8 mouse cellular contexts compared by ENCODE assay signal in the genomic region with DNA sequence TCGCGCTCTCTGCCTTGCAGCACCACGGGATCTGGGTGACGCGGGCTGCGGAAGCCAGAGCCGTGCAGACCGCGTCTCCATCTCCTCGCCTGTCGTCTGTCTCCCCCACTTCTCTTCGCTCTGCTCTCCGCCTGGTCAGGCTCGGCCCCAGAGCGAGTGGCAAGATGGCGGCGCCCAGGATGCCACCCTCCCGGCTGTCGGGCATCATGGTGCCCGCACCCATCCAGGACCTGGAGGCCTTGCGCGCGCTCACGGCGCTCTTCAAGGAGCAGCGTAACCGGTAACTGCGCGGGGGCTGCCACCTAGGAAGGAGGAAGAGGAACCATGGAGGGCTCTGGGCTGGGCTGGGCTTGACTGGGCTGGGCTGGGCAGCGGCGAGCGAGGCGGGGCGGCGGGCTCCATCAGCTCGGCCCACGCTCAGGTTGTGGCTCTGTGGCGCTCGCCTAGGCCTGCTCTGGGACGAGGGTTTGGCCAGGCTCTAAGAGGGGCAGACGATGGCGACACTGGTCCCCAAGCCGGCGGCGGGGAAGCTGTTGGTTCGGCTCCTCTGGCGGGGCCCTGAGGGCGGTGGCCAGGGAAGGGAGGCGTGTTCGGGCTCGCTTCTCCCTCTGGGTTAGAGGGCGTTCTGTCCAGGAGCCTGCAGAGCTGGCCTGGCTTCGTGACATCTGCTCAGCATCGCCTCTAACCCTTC. TPM values are rescaled to one million over a fixed set of nuclear protein-coding genes. Genes with fewer than 3 reads are reported as not detected.
A peak's percentile ranks its signal among the peaks of the same experiment; 100 is the strongest.
DNase-seq lines count a peak whose midpoint lies in the region; ATAC-seq lines count a peak whose summit lies in the region.

No protein-coding gene starts in this region.

- no peaks in the 10 kb centered on the region for H3K9me3 ChIP-seq in heart, embryonic 14.5 days (ENCODE audit: control insufficient read depth, low read length)
- no peaks in the 10 kb centered on the region for H3K9me3 ChIP-seq in liver, embryonic 12.5 days (replicated peaks)

- WGBS in heart, embryonic 14.5 days: under 1% methylated on average over 53 of the region's 54 CpGs
- WGBS in liver, embryonic 12.5 days (ENCODE audit: insufficient replicate concordance): under 1% methylated on average over 50 of the region's 54 CpGs

- H3K27ac ChIP-seq in brown adipose tissue, adult 24 weeks (replicated peaks; ENCODE audit: low read depth, low read length): peak overlapping the region; percentile 86
- H3K27ac ChIP-seq in heart, embryonic 14.5 days (replicated peaks in 1 of 2; ENCODE audit: control insufficient read depth in 1 of 2, insufficient read depth in 1 of 2, low read depth in 2 of 2, low read length in 2 of 2): peak overlapping the region; percentile 88 to 98
- H3K27ac ChIP-seq in liver, embryonic 12.5 days: peak overlapping the region; percentile 85

- peak; percentile 88 for ATAC-seq in CD4-positive, CD25-positive, alpha-beta regulatory T cell, adult 4 months
- ATAC-seq in heart, embryonic 14.5 days (ENCODE audit: insufficient number of reproducible peaks, insufficient read depth, low FRiP score, low read depth): peak; percentile 90
- ATAC-seq in liver, embryonic 12.5 days: peak; percentile 81

- peak; percentile 47 for DNase-seq in fibroblast of lung, adult 2 months (ENCODE audit: low read depth)
- peak; percentile 89 for DNase-seq in kidney, postnatal 10 days
- peak; percentile 84 for DNase-seq in naive thymus-derived CD4-positive, alpha-beta T cell, adult 2 months (ENCODE audit: low read depth)
- peak; percentile 74 for DNase-seq in splenic B cell, adult 2 months (ENCODE audit: low read depth, low spot score)

- no peaks in the 10 kb centered on the region for H3K4me1 ChIP-seq in brown adipose tissue, adult 24 weeks (ENCODE audit: control insufficient read depth, insufficient read depth, insufficient read length, low read length)
- H3K4me1 ChIP-seq in heart, embryonic 14.5 days (ENCODE audit: control insufficient read depth in 2 of 2, insufficient read depth in 2 of 2, low read length in 2 of 2): peaks cover 5 to 6% of the 10 kb centered on the region in 2 experiments; a peak in 3 of 4 replicates
- H3K4me1 ChIP-seq in liver, embryonic 12.5 days: peaks cover 37% of the 10 kb centered on the region

- peak overlapping the region; percentile 87 for H3K4me2 ChIP-seq in heart, embryonic 14.5 days (ENCODE audit: low read length)
- peak overlapping the region; percentile 77 for H3K4me2 ChIP-seq in liver, embryonic 12.5 days

- no peaks in the 10 kb centered on the region for H3K36me3 ChIP-seq in heart, embryonic 14.5 days (ENCODE audit: control insufficient read depth, insufficient read depth, low read length)
- no peaks in the 10 kb centered on the region for H3K36me3 ChIP-seq in liver, embryonic 12.5 days
- H3K36me3 ChIP-seq in splenic B cell, adult 2 months (ENCODE audit: control insufficient read depth, insufficient read depth, low read length, poor library complexity, severe bottlenecking): no peaks in the 10 kb centered on the region

- H3K9ac ChIP-seq in heart, embryonic 14.5 days (ENCODE audit: low read length): peak overlapping the region; percentile 96
- H3K9ac ChIP-seq in liver, embryonic 12.5 days: peak overlapping the region; percentile 85

- H3K4me3 ChIP-seq in brown adipose tissue, adult 24 weeks (ENCODE audit: insufficient read depth, low read depth, low read length): peak overlapping the region; percentile 93
- H3K4me3 ChIP-seq in heart, embryonic 14.5 days (ENCODE audit: control insufficient read depth in 1 of 2, insufficient read depth in 1 of 2, low read depth in 1 of 2, low read length in 2 of 2): peak overlapping the region; percentile 93 to 95
- peak overlapping the region; percentile 90 for H3K4me3 ChIP-seq in liver, embryonic 12.5 days

- H3K27me3 ChIP-seq in heart, embryonic 14.5 days (ENCODE audit: control insufficient read depth, insufficient read depth, low read length): no peaks in the 10 kb centered on the region
- H3K27me3 ChIP-seq in liver, embryonic 12.5 days (replicated peaks): no peaks in the 10 kb centered on the region
- H3K27me3 ChIP-seq in splenic B cell, adult 2 months (ENCODE audit: control insufficient read depth, insufficient read depth, low read length, poor library complexity, severe bottlenecking): no peaks in the 10 kb centered on the region

RNA-seq across cellular contexts. Expression of a gene that starts 0.4 kb away (rescaled TPM):
- 100 to 1,000 TPM; 105 to 109 TPM for polyA plus RNA-seq in CD4-positive, CD25-positive, alpha-beta regulatory T cell, adult 4 months (2017; shearing (Covaris generic))
- polyA plus RNA-seq in brown adipose tissue, adult 24 weeks (2012; ENCODE audit: insufficient read depth, insufficient read length, missing spikeins): 45.7 and 47.9 TPM in 2 replicates
- 210 and 234 TPM in 2 replicates for polyA plus RNA-seq in heart, embryonic 14.5 days (2014; fragmentation: Nextera tagmentation; extraction: Ambion mirVana)
- polyA plus RNA-seq in liver, embryonic 12.5 days (2016; fragmentation: Nextera tagmentation; extraction: Ambion mirVana): 110 and 114 TPM in 2 replicates

Comparison
In these comparisons a context has a peak if more than half of its experiments do, and no peak if none do; other contexts are left out.
1. Peak in every context shown above with its lines: DNase-seq, ATAC-seq, H3K4me3 ChIP-seq and H3K27ac ChIP-seq.